Mouse (Mus musculus) forebrain, postnatal 0 days (tissue): ENCODE results near the gene Cacng2. TPM values are rescaled to one million over a fixed set of nuclear protein-coding genes. Genes with fewer than 3 reads are reported as not detected.

ENCODE experiments used
- ATAC-seq: fragments of 200-750 bp; cut with Nextera tagmentation; 2 replicates; pipeline ENCODE4 v1.8.0; 2017; ENCODE audit warnings: mild to moderate bottlenecking, moderate library complexity
- DNase-seq: peaks from one replicate; pipeline ENCODE4 v3.0.0-alpha.2; 2015
- H3K27ac ChIP-seq: fragments of 300-500 bp; sonication (generic); 2 replicates; pipeline ENCODE4 v1.5.1; 2014; ENCODE audit warnings: low read depth, mild to moderate bottlenecking, antibody characterized with exemption, low read length, moderate library complexity, mixed read lengths
- H3K27me3 ChIP-seq: fragments of 300-500 bp; sonication (generic); 2 replicates; pipeline ENCODE4 v1.6.1; 2014; ENCODE audit warnings: mild to moderate bottlenecking, low read length, mixed read lengths; ENCODE audit not compliant: insufficient read depth
- H3K36me3 ChIP-seq: fragments of 300-500 bp; sonication (generic); 2 replicates; pipeline ENCODE4 v1.6.1; 2014; ENCODE audit warnings: mild to moderate bottlenecking, moderate library complexity; ENCODE audit not compliant: insufficient read depth
- H3K4me1 ChIP-seq: fragments of 300-500 bp; sonication (generic); 2 replicates; pipeline ENCODE4 v1.6.1; 2014; ENCODE audit warnings: antibody characterized with exemption; ENCODE audit not compliant: insufficient read depth
- H3K4me2 ChIP-seq: fragments of 300-500 bp; sonication (generic); 2 replicates; pipeline ENCODE4 v1.6.1; 2014; ENCODE audit warnings: low read depth, mild to moderate bottlenecking, moderate library complexity
- H3K4me3 ChIP-seq: fragments of 300-500 bp; sonication (generic); 2 replicates; pipeline ENCODE4 v1.5.1; 2014; ENCODE audit warnings: low read depth, low read length, mixed read lengths
- H3K9ac ChIP-seq: fragments of 300-500 bp; sonication (generic); 2 replicates; pipeline ENCODE4 v1.6.1; 2014; ENCODE audit warnings: mild to moderate bottlenecking
- H3K9me3 ChIP-seq: fragments of 300-500 bp; sonication (generic); 2 replicates; pipeline ENCODE4 v1.6.1; 2016; ENCODE audit warnings: low read length
- CTCF ChIP-seq: sonication (generic); IDR thresholded peaks from 2 replicates; pipeline ENCODE4 v1.5.1; 2016; ENCODE audit warnings: antibody characterized with exemption, control low read depth, low read depth
- WGBS: fragments of 180-500 bp; shearing (Covaris S2); extraction: QIAGEN DNeasy Blood & Tissue Kit; methylation state at CpG from one replicate; pipeline ENCODE4 v1.1.7; 2014; 5-methylcytosine and 5-hydroxymethylcytosine counted together
- polyA plus RNA-seq: library from polyadenylated mRNA; unstranded; fragments of >200 nt; fragmentation: Nextera tagmentation; extraction: Ambion mirVana; gene quantifications from 2 replicates; pipeline ENCODE4 v1.2.1, GENCODE M21; 2015
- total RNA-seq: library from RNA; depleted of rRNA; stranded (reverse); fragments of >200 nt; gene quantifications from 2 replicates; pipeline ENCODE4 v1.2.3, GENCODE M21; 2014

Gene Cacng2
- total and polyA plus RNA-seq, 2 experiments from 2014 or later = 10.1 to 13.6 TPM

- Histone ChIP-seq H3K9me3 (no peaks in the 10 kb centered on the region), H3K27ac (no peak overlapping the region), H3K27me3 (no peaks in the 10 kb centered on the region; the same call in 1 of the 2 replicates), H3K4me1 (no peaks in the 10 kb centered on the region), H3K9ac (no peak overlapping the region), H3K4me2 (no peak overlapping the region), H3K4me3 (no peak overlapping the region), H3K36me3 (no peaks in the 10 kb centered on the region)
- no peak for TF ChIP-seq CTCF
- no peak for DNase-seq
- 80% methylated on average over 2 of the region's 2 CpGs for WGBS
- no peak for ATAC-seq
These were observed 69.9 kb downstream of the Cacng2 start for GRCm38 (mm10) chr15:78049933-78050332.

GRCm38 (mm10) chr15:78045842-78046241 is 74.0 kb downstream of the Cacng2 start:
- H3K9me3 ChIP-seq = no peaks in the 10 kb centered on the region
- no peaks in the 10 kb centered on the region for H3K36me3 ChIP-seq
- DNase-seq = peak; percentile 13
- no peak overlapping the region for H3K9ac ChIP-seq
- ATAC-seq = 0 out of 2 replicates have a peak, but pooled peaks have one; percentile 44
- TF ChIP-seq CTCF = no peak
- WGBS = 52% methylated on average over 7 of the region's 7 CpGs
- no peak overlapping the region for H3K4me2 ChIP-seq
- H3K27ac ChIP-seq = no peak overlapping the region
- H3K27me3 ChIP-seq = no peaks in the 10 kb centered on the region; the same call in 1 of the 2 replicates
- no peak overlapping the region for H3K4me3 ChIP-seq
- H3K4me1 ChIP-seq = no peaks in the 10 kb centered on the region

- Histone ChIP-seq H3K27ac (0 out of 2 replicates have a peak overlapping the region, but pooled peaks have one; percentile 17), H3K4me3 (no peak overlapping the region), H3K4me1 (no peaks in the 10 kb centered on the region), H3K36me3 (no peaks in the 10 kb centered on the region), H3K27me3 (no peaks in the 10 kb centered on the region; the same call in 1 of the 2 replicates), H3K9ac (no peak overlapping the region), H3K4me2 (no peak overlapping the region), H3K9me3 (no peaks in the 10 kb centered on the region)
- 58% methylated on average over 7 of the region's 7 CpGs for WGBS
- ATAC-seq (peak; percentile 53; the same call in 1 of the 2 replicates), DNase-seq (peak; percentile 16)
- no peak for TF ChIP-seq CTCF
These were observed 74.5 kb downstream of the Cacng2 start for GRCm38 (mm10) chr15:78045314-78045713.

GRCm38 (mm10) chr15:78044826-78045225 is 75.0 kb downstream of the Cacng2 start:
- H3K9ac ChIP-seq = no peak overlapping the region
- H3K36me3 ChIP-seq = no peaks in the 10 kb centered on the region
- no peak for TF ChIP-seq CTCF
- peak; percentile 32 for DNase-seq
- H3K4me3 ChIP-seq = no peak overlapping the region
- no peaks in the 10 kb centered on the region; the same call in 1 of the 2 replicates for H3K27me3 ChIP-seq
- 0 out of 2 replicates have a peak overlapping the region, but pooled peaks have one; percentile 35 for H3K27ac ChIP-seq
- H3K4me2 ChIP-seq = no peak overlapping the region
- ATAC-seq = peak; percentile 83
- H3K4me1 ChIP-seq = no peaks in the 10 kb centered on the region
- no peaks in the 10 kb centered on the region for H3K9me3 ChIP-seq
- WGBS = 60% methylated on average over 6 of the region's 6 CpGs

- Histone ChIP-seq H3K27ac (no peak overlapping the region), H3K4me3 (no peak overlapping the region), H3K27me3 (no peaks in the 10 kb centered on the region), H3K4me2 (no peak overlapping the region), H3K4me1 (no peaks in the 10 kb centered on the region), H3K9ac (no peak overlapping the region), H3K9me3 (no peaks in the 10 kb centered on the region), H3K36me3 (no peaks in the 10 kb centered on the region)
- no peak for TF ChIP-seq CTCF
- no peak for DNase-seq
- ATAC-seq = no peak
- WGBS = 77% methylated on average over 8 of the region's 8 CpGs
These were observed 77.1 kb downstream of the Cacng2 start for GRCm38 (mm10) chr15:78042706-78043105.

GRCm38 (mm10) chr15:78037626-78038025 is 82.2 kb downstream of the Cacng2 start:
- no peaks in the 10 kb centered on the region for H3K4me1 ChIP-seq
- ATAC-seq = no peak
- DNase-seq = no peak
- no peak for TF ChIP-seq CTCF
- H3K9me3 ChIP-seq = no peaks in the 10 kb centered on the region
- WGBS = 89% methylated on average over 10 of the region's 10 CpGs
- no peak overlapping the region for H3K4me2 ChIP-seq
- H3K9ac ChIP-seq = no peak overlapping the region
- H3K36me3 ChIP-seq = no peaks in the 10 kb centered on the region
- H3K4me3 ChIP-seq = no peak overlapping the region
- no peaks in the 10 kb centered on the region for H3K27me3 ChIP-seq
- no peak overlapping the region for H3K27ac ChIP-seq

GRCm38 (mm10) chr15:78036586-78036985 is 83.2 kb downstream of the Cacng2 start:
- H3K9me3 ChIP-seq = no peaks in the 10 kb centered on the region
- no peak overlapping the region for H3K27ac ChIP-seq
- no peaks in the 10 kb centered on the region for H3K4me1 ChIP-seq
- H3K27me3 ChIP-seq = no peaks in the 10 kb centered on the region
- no peak for TF ChIP-seq CTCF
- H3K9ac ChIP-seq = no peak overlapping the region
- 61% methylated on average over 2 of the region's 2 CpGs for WGBS
- H3K4me3 ChIP-seq = no peak overlapping the region
- DNase-seq = no peak
- ATAC-seq = no peak
- no peak overlapping the region for H3K4me2 ChIP-seq
- no peaks in the 10 kb centered on the region for H3K36me3 ChIP-seq
